Mouse (Mus musculus) myocyte (in vitro differentiated cells): Measurements from ENCODE around the gene Tmem94.

Experiments
- CEBPB ChIP-seq: IDR thresholded peaks from 2 replicates; pipeline ENCODE4 v1.6.1; 2011; ENCODE audit warnings: mild to moderate bottlenecking, moderate library complexity; ENCODE audit not compliant: poor library complexity, insufficient read depth, severe bottlenecking
- E2F4 ChIP-seq: IDR thresholded peaks from one replicate; pipeline ENCODE4 v1.6.1; 2011; ENCODE audit warnings: mild to moderate bottlenecking, control low read depth, moderate library complexity; ENCODE audit not compliant: insufficient read depth
- MAX ChIP-seq: IDR thresholded peaks from one replicate; pipeline ENCODE4 v1.6.1; 2011; ENCODE audit warnings: low read depth, mild to moderate bottlenecking, control low read depth
- MYOD1 ChIP-seq, 3 experiments: IDR thresholded peaks; one replicate each; pipeline ENCODE4 v1.6.1; 2011; ENCODE audit warnings: control low read depth in 2 of 3, low read depth in 2 of 3, mild to moderate bottlenecking in 2 of 3, moderate library complexity in 1 of 3; ENCODE audit not compliant: insufficient read length in 2 of 3, control insufficient read depth in 1 of 3
- MYOG ChIP-seq, 3 experiments: IDR thresholded peaks; one replicate each; pipeline ENCODE4 v1.6.1; 2011; ENCODE audit warnings: control low read depth in 2 of 3, low read depth in 2 of 3, mild to moderate bottlenecking in 2 of 3; ENCODE audit not compliant: insufficient read length in 2 of 3, control insufficient read depth in 1 of 3, insufficient read depth in 1 of 3
- POLR2A ChIP-seq: IDR thresholded peaks from one replicate; pipeline ENCODE4 v1.6.1; 2011; ENCODE audit warnings: low read depth, mild to moderate bottlenecking, control low read depth, moderate library complexity; ENCODE audit not compliant: insufficient read length
- POLR2AphosphoS2 ChIP-seq: IDR thresholded peaks from one replicate; pipeline ENCODE4 v1.6.1; 2011; ENCODE audit warnings: low read depth, control low read depth; ENCODE audit not compliant: insufficient read length
- REST ChIP-seq: IDR thresholded peaks from one replicate; pipeline ENCODE4 v1.6.1; 2011; ENCODE audit warnings: mild to moderate bottlenecking, control low read depth, moderate library complexity; ENCODE audit not compliant: insufficient read depth, insufficient read length
- SRF ChIP-seq: IDR thresholded peaks from one replicate; pipeline ENCODE4 v1.6.1; 2011; ENCODE audit warnings: low read depth; ENCODE audit not compliant: control insufficient read depth, insufficient read length
- TCF12 ChIP-seq: IDR thresholded peaks from one replicate; pipeline ENCODE4 v1.6.1; 2011; ENCODE audit warnings: mild to moderate bottlenecking, control low read depth; ENCODE audit not compliant: poor library complexity, insufficient read depth, severe bottlenecking
- TCF3 ChIP-seq: IDR thresholded peaks from one replicate; pipeline ENCODE4 v1.6.1; 2011; ENCODE audit warnings: low read depth, control low read depth; ENCODE audit not compliant: insufficient read length
- USF1 ChIP-seq: IDR thresholded peaks from one replicate; pipeline ENCODE4 v1.6.1; 2011; ENCODE audit warnings: low read depth, mild to moderate bottlenecking, control low read depth, moderate library complexity

- TF ChIP-seq SRF (no peak), POLR2A (no peak), MYOD1 (IDR thresholded peaks at IDR 0.05; ENCODE audit: control insufficient read depth in 1 of 3, insufficient read length in 2 of 3, low read depth in 2 of 3) (no peak), E2F4 (no peak), USF1 (no peak), MAX (no peak), MYOG (IDR thresholded peaks at IDR 0.05; ENCODE audit: control insufficient read depth in 1 of 3, insufficient read depth in 1 of 3, insufficient read length in 2 of 3, low read depth in 2 of 3) (no peak), REST (no peak), POLR2AphosphoS2 (no peak), TCF12 (no peak), TCF3 (no peak), CEBPB (no peak)
Measured at GRCm38 (mm10) chr11:115764698-115765097, 535 bp upstream of the Tmem94 start.
